Comparison of ENCODE assay signal across 16 mouse cellular contexts in the genomic region with DNA sequence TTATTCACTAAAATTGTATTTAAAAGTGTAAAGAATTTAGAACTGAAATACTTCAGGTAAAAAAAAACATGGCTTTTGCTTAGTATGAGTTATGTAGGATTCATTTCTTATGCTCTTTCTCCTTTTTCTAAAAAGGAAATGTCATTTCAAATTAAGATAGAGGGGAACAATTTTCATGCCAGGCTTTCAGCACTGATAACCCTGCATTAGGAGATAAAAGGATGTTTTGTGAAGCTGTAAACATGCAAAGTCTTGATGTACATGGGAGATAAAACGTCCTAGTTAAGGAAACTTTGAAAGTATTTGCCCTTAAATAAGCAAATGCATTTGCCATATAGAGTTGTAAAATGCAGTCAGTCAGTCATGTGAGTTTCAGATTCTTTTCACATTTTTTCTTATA.
"Had no signal": no experiment of that assay in that cellular context is flagged by ENCODE, and none has a peak within 500 bp of the region (broad histone marks: within the 10 kb centered on the region; RNA-seq: fewer than 3 reads in every experiment).

No protein-coding gene starts in this region.

- H3K36me3 ChIP-seq: neural tube, embryonic 13.5 days; neural tube, embryonic 15.5 days; stomach, embryonic 15.5 days had no signal

- DNase-seq: retina, postnatal 1 day; right cerebral cortex, adult 18-20 months; right cerebral cortex, postnatal 14 days; right cerebral cortex, postnatal 25 days; right cerebral cortex, postnatal 4 days; spleen, adult 18-20 months; thymus, adult 18-20 months; thymus, adult 2 months; thymus, postnatal 14 days; thymus, postnatal 25 days; thymus, postnatal 36 days; thymus, postnatal 4 days had no signal

- H3K9me3 ChIP-seq: neural tube, embryonic 13.5 days; neural tube, embryonic 15.5 days; stomach, embryonic 15.5 days had no signal

- H3K9ac ChIP-seq: neural tube, embryonic 13.5 days; neural tube, embryonic 15.5 days; stomach, embryonic 15.5 days had no signal

- H3K4me1 ChIP-seq: neural tube, embryonic 13.5 days; neural tube, embryonic 15.5 days; stomach, embryonic 15.5 days had no signal

- H3K4me3 ChIP-seq: neural tube, embryonic 13.5 days; neural tube, embryonic 15.5 days; stomach, embryonic 15.5 days had no signal

- H3K27me3 ChIP-seq: neural tube, embryonic 13.5 days; neural tube, embryonic 15.5 days; stomach, embryonic 15.5 days had no signal

- H3K27ac ChIP-seq: neural tube, embryonic 13.5 days; neural tube, embryonic 15.5 days; stomach, embryonic 15.5 days; stomach, postnatal 0 days had no signal
